Mouse (Mus musculus): ENCODE data around the gene Espn.

DNA sequence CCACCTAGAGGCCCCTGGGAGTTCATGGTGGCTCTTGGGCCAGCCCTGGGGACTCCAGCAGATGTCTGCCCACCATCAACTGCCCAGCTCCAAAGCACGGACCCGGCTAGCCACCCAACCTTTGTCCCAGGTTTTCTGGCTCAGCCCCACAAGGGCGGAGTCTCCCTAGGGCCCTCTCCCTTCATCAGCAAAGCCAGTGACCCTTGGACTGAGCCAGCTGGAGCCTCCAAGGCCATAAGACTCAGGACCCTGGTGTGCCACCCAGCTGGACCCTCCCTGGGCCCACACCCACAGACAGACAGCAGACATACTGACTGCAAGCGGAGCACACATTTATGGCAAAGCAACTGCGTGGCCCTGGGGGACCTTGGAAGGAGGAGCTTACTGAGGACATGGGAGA lies 23.4 kb downstream of the Espn start:
- TF ChIP-seq CTCF (IDR thresholded peaks at IDR 0.05; ENCODE audit: low read depth): no peak
- no peak for TF ChIP-seq EP300 (optimal IDR thresholded peaks at IDR 0.05)

Data from stomach, postnatal 0 days (tissue).